Mouse (Mus musculus): ENCODE measurements at regions not wholly inside any gene's neighbourhood (a gene's known extent, or its start where the extent isn't known, plus 50 kb on each side); places are given as distances from the start of the nearest gene placed in this dataset.

DNA sequence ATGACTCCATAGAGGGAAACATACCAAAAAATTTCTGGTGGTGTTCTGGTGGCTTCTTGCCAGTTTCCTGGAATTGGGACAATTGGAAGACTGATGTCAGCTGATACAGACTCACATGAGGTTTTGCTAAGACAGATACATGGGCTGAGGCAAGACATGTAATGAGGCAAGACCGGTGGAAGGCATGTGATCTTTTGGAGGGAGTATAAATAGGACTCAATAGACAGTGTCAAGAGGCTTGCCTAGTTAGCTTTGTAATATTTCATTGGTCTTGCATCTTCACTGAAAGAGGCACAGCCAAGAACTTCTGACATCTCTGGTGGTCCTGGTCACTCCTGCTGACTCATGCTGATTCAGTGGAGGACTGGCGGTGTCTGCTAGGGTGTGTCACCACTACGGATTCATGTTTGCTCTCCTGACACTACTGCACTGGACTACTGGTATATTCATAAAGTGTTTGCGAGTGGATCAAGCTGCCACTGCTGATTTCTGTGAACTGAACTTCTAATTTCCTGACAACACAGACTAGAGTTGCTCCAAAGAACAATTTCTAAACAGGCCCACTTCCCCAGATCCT is 697.7 kb upstream of the 4930444P10Rik start:
- ATAC-seq (ENCODE audit: borderline replicate concordance, extremely low read depth, low FRiP score, low TSS enrichment): no peak
- Histone ChIP-seq H3K27ac (no peak overlapping the region), H3K36me3 (no peaks in the 10 kb centered on the region), H3K27me3 (no peaks in the 10 kb centered on the region), H3K9ac (no peak overlapping the region), H3K4me2 (no peak overlapping the region), H3K4me1 (no peaks in the 10 kb centered on the region), H3K4me3 (no peak overlapping the region), H3K9me3 (no peaks in the 10 kb centered on the region)
- WGBS: 75% methylated on average over 4 of the region's 4 CpGs

DNA sequence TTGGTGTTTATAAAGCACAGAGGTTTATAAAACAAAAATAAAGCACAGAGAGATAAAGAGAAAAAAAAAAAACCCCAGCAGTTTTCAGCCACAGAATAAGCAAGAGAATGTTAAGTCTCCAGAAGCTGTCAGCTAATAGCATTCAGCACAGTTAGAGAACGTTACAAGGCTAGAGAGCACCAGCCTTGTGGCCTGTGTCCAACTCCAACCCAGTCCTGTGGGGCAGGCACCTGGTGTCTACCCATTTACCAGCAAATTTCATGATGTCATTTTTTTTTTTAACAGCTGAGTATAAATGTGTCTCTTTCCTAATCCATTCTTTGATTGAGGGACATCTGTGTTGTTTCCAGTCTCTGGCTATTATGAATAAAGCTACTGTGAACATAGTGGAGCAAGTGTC is 686.7 kb upstream of the 4930444P10Rik start:
- Histone ChIP-seq H3K4me2 (no peak overlapping the region), H3K27ac (no peak overlapping the region), H3K9ac (no peak overlapping the region), H3K4me3 (no peak overlapping the region), H3K36me3 (no peaks in the 10 kb centered on the region), H3K27me3 (no peaks in the 10 kb centered on the region), H3K4me1 (no peaks in the 10 kb centered on the region), H3K9me3 (no peaks in the 10 kb centered on the region)
- no peak for ATAC-seq (ENCODE audit: borderline replicate concordance, extremely low read depth, low FRiP score, low TSS enrichment)
- 66% methylated on average over 1 of the region's 1 CpGs for WGBS

DNA sequence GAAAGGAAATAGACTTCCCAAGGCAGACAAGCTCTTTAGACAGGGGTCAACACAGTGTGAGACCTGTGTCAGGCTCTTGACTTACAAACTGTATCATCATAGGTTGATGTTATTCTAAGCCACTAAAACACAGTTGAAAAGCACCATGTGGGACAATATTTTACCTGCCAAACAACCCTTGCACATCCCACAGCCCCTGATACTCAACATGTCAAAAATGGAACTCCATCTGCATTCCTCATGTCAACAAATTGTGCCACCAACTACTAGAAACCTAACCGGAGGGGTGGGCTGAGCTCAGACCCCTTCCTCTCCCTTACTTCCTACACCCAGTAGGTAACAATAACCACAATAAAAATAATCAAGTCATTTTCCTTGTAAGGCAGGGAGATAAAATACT is 667.8 kb upstream of the 4930444P10Rik start:
- WGBS: 75% methylated on average over 1 of the region's 1 CpGs
- ATAC-seq (ENCODE audit: borderline replicate concordance, extremely low read depth, low FRiP score, low TSS enrichment): no peak
- Histone ChIP-seq H3K36me3 (no peaks in the 10 kb centered on the region), H3K4me3 (no peak overlapping the region), H3K9me3 (no peaks in the 10 kb centered on the region), H3K9ac (no peak overlapping the region), H3K27me3 (no peaks in the 10 kb centered on the region), H3K4me2 (no peak overlapping the region), H3K27ac (no peak overlapping the region), H3K4me1 (no peaks in the 10 kb centered on the region)

Measured in lung, embryonic 15.5 days (tissue).